Mouse (Mus musculus) kidney, postnatal 10 days (tissue): ENCODE data around the gene H2al2a.
"Not testable (repeated sequence)": the region's sequence is repeated elsewhere in the genome, so short reads cannot be mapped to it uniquely, and the experiment has no call there.

Experiments used
- DNase-seq: peaks from one replicate; pipeline ENCODE4 v3.0.0; 2021; ENCODE audit warnings: mixed read lengths

Gene H2al2a

DNA sequence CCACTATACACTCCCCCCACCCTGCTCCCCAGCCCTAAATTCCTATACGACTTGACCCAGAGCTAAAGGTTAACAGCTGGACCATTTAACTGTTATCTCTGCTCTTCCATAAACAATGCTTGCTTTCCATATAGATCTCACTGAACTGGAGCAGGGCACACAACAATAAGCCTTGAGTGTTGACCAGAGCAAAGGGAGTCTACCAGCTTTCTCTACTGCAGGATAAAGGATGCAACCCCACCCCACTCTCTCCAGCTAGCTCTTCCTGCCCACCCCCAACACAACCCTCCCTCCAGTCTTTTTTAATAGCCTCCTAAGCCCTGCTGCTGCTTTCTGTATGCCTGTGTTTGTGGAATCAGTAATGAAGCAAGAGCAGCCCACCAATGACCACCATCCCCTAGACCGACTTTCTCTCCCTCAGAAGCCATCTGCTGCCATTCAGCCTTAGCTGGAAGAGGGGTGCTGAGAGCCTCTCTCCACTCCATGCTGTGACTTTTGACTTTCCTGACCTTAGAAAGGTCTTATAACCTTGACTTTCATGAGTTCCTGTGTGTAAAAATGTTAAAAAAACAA lies 22.8 kb downstream of the H2al2a start:
- DNase-seq = no peak

DNA sequence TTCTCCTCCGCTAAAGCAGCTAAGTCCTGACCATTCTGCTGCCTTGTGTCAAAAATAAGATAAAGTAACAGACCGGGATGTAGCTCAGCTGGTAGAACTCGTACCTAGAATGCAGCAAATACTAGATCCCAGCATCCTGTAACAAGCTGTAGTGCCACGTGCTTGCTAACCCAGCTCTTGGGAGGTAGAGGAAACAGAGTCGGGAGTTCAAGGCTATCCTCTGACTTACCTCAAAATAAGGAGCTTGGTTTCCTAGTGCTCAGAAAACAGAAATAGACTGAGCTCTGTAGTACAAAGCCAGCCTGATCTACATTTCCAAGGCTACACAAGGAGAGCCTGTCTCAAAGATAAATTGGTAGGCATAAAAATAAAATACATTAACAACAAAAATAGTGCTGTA lies 23.5 kb downstream of the H2al2a start:
- no peak for DNase-seq

DNA sequence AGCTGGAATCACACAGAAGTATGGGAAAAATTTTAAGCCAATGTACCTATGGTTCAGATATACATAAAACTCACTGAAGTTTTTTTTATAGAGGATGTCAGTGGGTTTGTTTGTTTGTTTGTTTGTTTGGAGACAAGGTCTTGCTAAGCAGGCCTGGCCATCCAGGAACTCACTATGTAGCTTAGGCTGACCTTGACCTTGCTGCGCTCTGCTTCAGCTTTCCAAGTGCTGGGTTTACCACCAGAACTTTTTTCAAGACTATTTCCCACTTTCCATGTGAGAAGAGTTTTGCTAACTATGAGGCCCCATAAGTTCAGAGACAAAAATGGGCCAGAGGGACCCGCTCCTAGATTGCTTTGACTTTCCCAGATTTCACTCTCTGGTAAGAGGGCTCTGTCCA lies 23.9 kb downstream of the H2al2a start:
- no peak for DNase-seq

DNA sequence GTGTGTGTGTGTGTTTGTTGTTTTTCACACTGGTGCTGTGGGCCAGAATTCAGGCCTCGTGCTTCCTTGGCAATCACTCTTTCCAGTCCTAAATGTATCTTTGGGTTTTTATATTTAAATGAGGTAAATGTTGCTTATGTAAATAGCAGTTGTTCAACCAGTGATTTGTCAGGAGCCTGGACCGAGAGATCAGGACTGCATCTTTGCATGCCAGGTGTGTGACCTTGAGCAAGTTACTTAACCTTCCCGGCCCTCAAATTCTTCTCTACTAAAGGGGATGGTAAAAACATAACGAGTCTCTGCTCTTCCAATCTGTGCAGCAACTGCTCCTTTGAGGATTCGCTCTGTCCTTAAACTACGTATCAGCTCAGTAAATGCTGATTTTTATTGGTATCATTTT lies 25.4 kb downstream of the H2al2a start:
- DNase-seq = no peak

DNA sequence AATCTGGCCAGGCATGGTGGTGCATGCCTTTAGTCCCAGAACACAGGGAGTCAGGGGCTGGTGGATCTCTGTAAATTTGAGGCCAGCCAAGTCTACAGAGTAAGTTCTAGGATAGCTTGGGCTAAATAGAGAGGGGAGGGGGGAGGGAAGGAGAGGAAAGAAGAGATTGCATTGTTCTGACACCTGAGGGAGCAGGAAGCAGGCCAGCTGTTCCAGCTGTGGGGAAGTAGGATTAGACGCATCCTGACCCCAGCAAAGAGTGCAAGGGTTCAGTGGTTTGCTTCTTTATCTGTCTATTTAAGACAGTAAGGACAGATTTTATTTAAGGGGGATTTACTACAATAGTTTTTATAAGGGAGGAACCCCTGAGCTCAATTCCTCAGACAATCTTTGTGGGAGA lies 26.1 kb downstream of the H2al2a start:
- DNase-seq = no peak

DNA sequence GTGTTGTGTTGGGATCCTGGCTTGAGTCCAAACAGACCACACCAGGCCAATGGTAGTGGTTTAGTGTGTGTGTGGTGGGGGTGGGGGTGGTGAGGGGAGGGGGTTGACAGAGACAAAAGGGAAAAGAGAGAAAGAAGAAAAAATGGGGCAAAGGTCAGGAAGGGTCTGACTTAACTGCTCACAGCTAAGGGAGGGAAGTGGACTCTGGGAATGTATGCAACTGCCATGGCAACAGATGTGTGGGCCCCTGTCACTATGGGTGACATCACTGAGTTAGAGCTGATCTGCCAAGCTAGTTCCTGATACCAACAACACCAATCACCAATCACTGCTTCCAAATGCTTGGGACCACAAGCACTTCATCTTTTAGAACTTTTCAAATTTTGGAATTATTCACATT lies 26.6 kb downstream of the H2al2a start:
- DNase-seq = no peak

DNA sequence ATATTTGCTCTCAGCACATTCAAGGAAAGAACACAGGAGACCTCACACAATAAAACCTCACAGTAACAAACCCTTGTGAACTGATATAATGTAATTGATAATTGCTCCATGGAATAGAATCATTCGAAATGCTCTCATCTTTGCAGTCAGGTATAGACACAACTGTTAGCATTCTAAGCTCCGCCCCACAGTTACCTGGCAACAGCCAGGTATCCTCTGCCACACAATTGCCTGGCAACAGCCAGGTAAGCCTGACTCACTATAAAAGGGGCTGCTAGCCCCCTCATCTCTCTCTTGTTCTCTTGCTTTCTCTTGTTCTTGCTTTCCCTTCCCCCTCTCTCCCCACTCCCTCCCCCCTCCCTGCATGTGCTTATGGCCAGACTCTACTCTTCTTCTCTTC lies 28.2 kb downstream of the H2al2a start:
- DNase-seq = no peak

DNA sequence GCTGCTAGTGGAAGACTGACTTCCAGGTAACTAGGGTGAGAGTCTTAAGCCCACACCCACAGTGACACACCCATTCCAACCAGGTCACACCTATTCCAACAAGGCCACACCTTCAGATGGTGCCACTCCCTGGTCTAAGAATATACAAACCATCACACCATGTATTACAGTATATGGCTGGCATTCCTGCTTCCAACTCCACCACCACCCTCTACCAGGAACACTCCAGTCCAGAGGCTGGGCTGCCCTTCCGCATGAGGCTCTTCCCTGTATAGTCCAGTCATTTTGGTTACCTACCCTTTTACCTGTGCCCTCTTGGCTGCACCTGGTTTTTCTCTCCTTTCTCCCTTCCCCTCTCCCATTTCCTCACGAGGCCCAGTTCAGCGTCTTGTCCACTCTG lies 28.7 kb downstream of the H2al2a start:
- not testable (repeated sequence) for DNase-seq

DNA sequence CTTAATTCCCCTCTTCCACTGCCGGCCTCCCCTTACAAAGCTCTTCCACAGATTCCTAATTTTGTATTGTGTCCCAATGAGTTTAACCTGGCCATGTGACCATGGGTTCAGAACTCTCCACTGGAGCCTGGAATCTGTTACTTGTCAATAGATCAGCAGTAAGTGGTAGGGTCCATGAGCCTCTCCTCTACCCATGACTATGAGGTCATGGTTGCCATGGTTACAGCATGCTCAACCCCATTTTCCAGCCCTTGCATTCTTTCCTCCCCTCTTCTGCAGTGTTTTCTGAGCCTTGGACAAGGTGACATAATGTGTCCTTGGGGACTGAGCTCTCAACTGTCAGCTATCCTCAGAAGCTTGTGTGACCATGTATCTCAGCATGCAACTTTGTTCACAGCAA lies 37.3 kb downstream of the H2al2a start:
- no peak for DNase-seq

DNA sequence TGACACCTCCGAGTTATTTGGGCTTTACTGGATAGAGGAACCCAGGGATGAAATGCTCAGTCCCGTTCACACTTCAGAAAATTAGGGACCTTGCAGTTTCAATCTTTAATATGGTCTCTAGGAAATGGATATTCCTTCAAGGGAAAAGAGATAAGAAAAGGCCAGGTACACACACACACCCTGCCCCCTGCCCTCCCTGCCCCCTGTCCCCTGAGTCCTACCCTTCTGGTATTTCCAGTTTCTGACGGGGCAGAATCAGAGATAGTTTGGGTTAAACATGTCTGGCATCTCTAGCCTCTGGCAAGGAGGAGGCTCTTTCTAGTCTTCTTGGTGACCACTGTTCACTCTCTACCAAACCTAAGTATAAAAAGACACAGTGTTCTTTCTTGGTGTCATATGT lies 49.9 kb downstream of the H2al2a start:
- DNase-seq = no peak
